Mouse (Mus musculus) erythroblast, embryonic 14.5 days (primary cell): ENCODE results near the gene Nmrk1.

Source experiments
- GATA1 ChIP-seq: IDR thresholded peaks from 2 replicates; pipeline ENCODE4 v1.6.1; 2012; ENCODE audit warnings: low read length, inconsistent platforms, mixed read lengths
- TAL1 ChIP-seq: IDR thresholded peaks from 3 replicates; pipeline ENCODE4 v1.6.1; 2012; ENCODE audit warnings: low read length, inconsistent platforms, mixed read lengths

DNA sequence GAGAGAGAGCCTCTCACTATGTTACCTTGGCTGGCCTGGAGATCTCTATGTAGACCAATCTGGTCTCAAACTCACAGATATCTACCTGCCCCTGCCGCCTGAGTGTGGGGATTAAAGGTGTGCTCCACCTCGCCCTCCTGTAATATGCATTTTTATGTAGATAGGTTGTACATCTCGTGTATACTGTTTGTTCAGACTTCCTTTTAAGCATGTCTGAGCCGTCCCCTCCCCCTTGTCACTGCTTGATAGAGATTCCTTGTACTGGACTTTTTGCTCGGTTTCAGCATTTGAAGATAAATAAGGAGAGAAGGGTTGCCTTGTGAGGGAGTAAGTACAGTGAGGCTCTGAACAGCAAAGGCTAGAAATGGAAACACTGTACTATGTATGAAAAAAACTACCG is 21.3 kb downstream of the Nmrk1 start:
- TF ChIP-seq TAL1 (no peak), GATA1 (no peak)
